Mouse (Mus musculus): ENCODE measurements at regions not wholly inside any gene's neighbourhood (a gene's known extent, or its start where the extent isn't known, plus 50 kb on each side); places are given as distances from the start of the nearest gene placed in this dataset.
A peak's percentile ranks its signal among the peaks of the same experiment; 100 is the strongest.

DNA sequence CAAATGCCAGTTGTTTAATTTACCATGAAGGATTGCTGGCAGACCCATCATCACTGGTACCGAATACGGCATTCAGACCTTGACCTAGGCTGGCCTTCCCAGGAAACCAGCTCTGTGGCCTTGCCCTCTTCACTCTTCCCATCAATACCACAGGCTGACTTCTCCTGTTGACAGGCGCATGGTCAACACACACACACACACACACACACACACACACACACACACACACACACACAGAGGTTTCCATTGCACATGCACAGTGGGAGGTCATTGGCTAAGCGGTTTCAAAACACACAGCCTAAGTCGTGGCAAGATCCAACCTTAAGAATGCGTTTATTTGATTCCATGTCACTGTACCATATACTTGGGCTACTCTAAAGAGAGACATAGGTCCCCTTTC lies 298.7 kb upstream of the Klf3 start:
- Histone ChIP-seq H3K36me3 (replicated peaks) (no peaks in the 10 kb centered on the region), H3K4me3 (no peak overlapping the region), H3K27ac (peak overlapping the region; percentile 82), H3K27me3 (ENCODE audit: poor library complexity, severe bottlenecking) (0 out of 2 replicates have a peak, but pooled peaks cover 5% of the 10 kb centered on the region), H3K4me1 (peaks cover 47% of the 10 kb centered on the region), H3K9me3 (no peaks in the 10 kb centered on the region)
- DNase-seq (ENCODE audit: extremely low spot score, low spot score): peak; percentile 31
- 35% methylated on average over 6 of the region's 6 CpGs for WGBS

- H3K4me3 ChIP-seq: peak overlapping the region; percentile 40
- peak; percentile 71 for DNase-seq (ENCODE audit: extremely low spot score, low spot score)
- WGBS: under 1% methylated on average over 17 of the region's 17 CpGs
Measured at GRCm38 (mm10) chr5:64505227-64505834, 297.9 kb upstream of the Klf3 start.

GRCm38 (mm10) chr5:64505835-64506600 lies 297.2 kb upstream of the Klf3 start:
- DNase-seq (ENCODE audit: extremely low spot score, low spot score): peak; percentile 86
- H3K36me3 ChIP-seq (replicated peaks): no peaks in the 10 kb centered on the region
- H3K9me3 ChIP-seq: no peaks in the 10 kb centered on the region
- WGBS: 3% methylated on average over 15 of the region's 15 CpGs
- H3K27me3 ChIP-seq (ENCODE audit: poor library complexity, severe bottlenecking): 0 out of 2 replicates have a peak, but pooled peaks cover 5% of the 10 kb centered on the region
- H3K4me3 ChIP-seq: peak overlapping the region; percentile 40
- peaks cover 41% of the 10 kb centered on the region for H3K4me1 ChIP-seq
- peak overlapping the region; percentile 82 for H3K27ac ChIP-seq

More at GRCm38 (mm10) chr5:64505227-64505834, 297.9 kb upstream of the Klf3 start:
- Histone ChIP-seq H3K27ac (peak overlapping the region; percentile 82), H3K27me3 (ENCODE audit: poor library complexity, severe bottlenecking) (0 out of 2 replicates have a peak, but pooled peaks cover 5% of the 10 kb centered on the region), H3K36me3 (replicated peaks) (no peaks in the 10 kb centered on the region), H3K4me1 (peaks cover 46% of the 10 kb centered on the region), H3K9me3 (no peaks in the 10 kb centered on the region)

GRCm38 (mm10) chr5:64508565-64508964 lies 294.6 kb upstream of the Klf3 start:
- Histone ChIP-seq H3K36me3 (replicated peaks) (no peaks in the 10 kb centered on the region), H3K27ac (0 out of 2 replicates have a peak overlapping the region, but pooled peaks have one; percentile 40), H3K9me3 (no peaks in the 10 kb centered on the region), H3K27me3 (ENCODE audit: poor library complexity, severe bottlenecking) (no peaks in the 10 kb centered on the region), H3K4me1 (peaks cover 36% of the 10 kb centered on the region), H3K4me3 (no peak overlapping the region)
- no peak for DNase-seq (ENCODE audit: extremely low spot score, low spot score)
- 85% methylated on average over 2 of the region's 2 CpGs for WGBS

DNA sequence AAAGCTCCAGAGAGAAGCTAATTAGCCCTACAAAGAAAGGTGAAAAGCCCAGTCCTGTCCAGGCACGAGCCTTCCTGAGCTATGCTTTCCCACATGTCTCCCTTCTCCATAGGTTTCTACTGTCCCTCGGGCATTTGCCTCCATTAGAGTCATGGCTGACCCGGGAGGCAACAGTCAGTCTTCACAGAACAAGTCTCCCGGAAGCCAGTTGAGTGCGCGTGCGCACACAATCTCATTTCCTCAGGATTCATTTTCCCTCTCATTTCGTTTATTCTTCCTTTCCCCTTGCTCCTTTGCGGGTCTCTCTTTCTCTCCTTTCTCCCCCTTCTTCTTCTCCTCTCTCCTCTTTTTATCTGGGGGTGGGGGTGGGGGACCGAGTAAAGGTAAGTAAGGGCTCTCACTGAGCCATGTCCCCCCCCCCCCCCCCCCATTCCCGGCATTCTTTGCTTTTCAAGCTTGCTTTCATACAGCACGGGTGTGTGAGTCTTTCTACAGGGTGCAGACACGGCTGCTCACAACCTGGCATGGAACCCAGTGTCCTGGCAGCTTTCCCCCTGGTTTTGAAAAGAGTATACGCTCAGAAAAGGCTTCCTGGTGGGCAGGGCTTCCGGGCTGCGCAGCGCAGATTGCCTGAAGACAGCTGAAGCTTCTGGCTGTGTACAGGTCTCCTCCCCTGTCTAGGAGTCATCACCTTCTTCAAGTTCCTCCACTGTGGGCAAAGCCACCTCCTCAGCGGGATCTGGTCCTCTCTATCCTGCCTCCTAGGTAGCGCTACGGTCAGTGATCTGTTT lies 289.8 kb upstream of the Klf3 start:
- peak overlapping the region; percentile 16; the same call in 1 of the 2 replicates for H3K27ac ChIP-seq
- DNase-seq (ENCODE audit: extremely low spot score, low spot score): no peak
- H3K36me3 ChIP-seq (replicated peaks): no peaks in the 10 kb centered on the region
- H3K9me3 ChIP-seq: no peaks in the 10 kb centered on the region
- 84% methylated on average over 20 of the region's 20 CpGs for WGBS
- H3K4me1 ChIP-seq: peaks cover 8% of the 10 kb centered on the region
- H3K27me3 ChIP-seq (ENCODE audit: poor library complexity, severe bottlenecking): no peaks in the 10 kb centered on the region
- H3K4me3 ChIP-seq: no peak overlapping the region

- Histone ChIP-seq H3K4me1 (peaks cover 16% of the 10 kb centered on the region), H3K27me3 (ENCODE audit: poor library complexity, severe bottlenecking) (no peaks in the 10 kb centered on the region), H3K4me3 (no peak overlapping the region), H3K27ac (no peak overlapping the region), H3K36me3 (replicated peaks) (no peaks in the 10 kb centered on the region), H3K9me3 (no peaks in the 10 kb centered on the region)
- WGBS: 90% methylated on average over 13 of the region's 13 CpGs
- DNase-seq (ENCODE audit: extremely low spot score, low spot score): no peak
Measured at GRCm38 (mm10) chr5:64516115-64516665, 287.0 kb upstream of the Klf3 start.

- peaks cover 16% of the 10 kb centered on the region for H3K4me1 ChIP-seq
- WGBS: 87% methylated on average over 4 of the region's 4 CpGs
- no peak overlapping the region for H3K27ac ChIP-seq
- no peaks in the 10 kb centered on the region for H3K36me3 ChIP-seq (replicated peaks)
- no peaks in the 10 kb centered on the region for H3K27me3 ChIP-seq (ENCODE audit: poor library complexity, severe bottlenecking)
- no peak for DNase-seq (ENCODE audit: extremely low spot score, low spot score)
- no peak overlapping the region for H3K4me3 ChIP-seq
- H3K9me3 ChIP-seq: no peaks in the 10 kb centered on the region
Measured at GRCm38 (mm10) chr5:64517241-64517640, 285.9 kb upstream of the Klf3 start.

DNA sequence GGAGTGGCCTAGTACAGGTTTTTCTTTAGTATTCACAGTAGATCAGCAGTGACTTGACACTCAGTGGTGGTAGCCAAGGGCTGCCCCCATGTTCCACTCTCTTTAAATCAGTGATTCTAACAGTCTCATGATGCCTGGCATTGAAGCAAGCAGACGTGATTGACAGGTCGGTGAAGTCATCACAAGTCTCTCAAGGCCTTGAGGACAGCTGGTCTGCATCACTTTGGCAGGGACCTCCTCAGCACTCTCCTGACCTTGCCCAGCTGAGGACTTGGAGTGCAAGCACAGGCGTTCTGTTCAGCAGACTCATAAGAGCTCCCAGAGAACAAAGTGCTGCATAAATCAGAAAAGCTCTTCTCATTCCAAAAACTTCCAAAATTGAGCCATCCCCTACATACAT lies 285.4 kb upstream of the Klf3 start:
- H3K4me3 ChIP-seq: no peak overlapping the region
- no peak overlapping the region; the same call in 1 of the 2 replicates for H3K27ac ChIP-seq
- no peaks in the 10 kb centered on the region for H3K36me3 ChIP-seq (replicated peaks)
- no peaks in the 10 kb centered on the region for H3K9me3 ChIP-seq
- no peaks in the 10 kb centered on the region for H3K27me3 ChIP-seq (ENCODE audit: poor library complexity, severe bottlenecking)
- WGBS: 61% methylated on average over 3 of the region's 3 CpGs
- peaks cover 16% of the 10 kb centered on the region for H3K4me1 ChIP-seq
- no peak for DNase-seq (ENCODE audit: extremely low spot score, low spot score)

DNA sequence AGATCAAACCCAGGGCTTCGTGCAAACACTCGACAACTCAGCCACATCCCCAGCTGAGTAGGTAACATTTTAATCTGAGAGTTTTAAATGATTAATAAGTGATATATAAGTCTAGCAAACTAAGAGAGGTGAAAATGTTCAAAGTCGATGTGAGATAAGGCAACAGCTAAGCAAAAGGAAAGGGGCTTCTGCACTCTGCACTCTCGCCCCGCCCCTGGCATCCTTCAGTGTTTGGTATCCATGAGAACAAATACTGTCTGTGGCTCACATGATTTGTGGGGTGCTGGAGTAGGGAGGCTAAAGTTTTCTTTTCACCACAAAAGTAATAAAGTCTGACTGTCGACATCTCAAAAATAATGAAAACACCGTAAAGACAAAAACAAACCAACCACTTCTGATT lies 284.2 kb upstream of the Klf3 start:
- no peak for DNase-seq (ENCODE audit: extremely low spot score, low spot score)
- no peak overlapping the region for H3K4me3 ChIP-seq
- peaks cover 12% of the 10 kb centered on the region; the same call in 1 of the 2 replicates for H3K4me1 ChIP-seq
- H3K36me3 ChIP-seq (replicated peaks): no peaks in the 10 kb centered on the region
- H3K9me3 ChIP-seq: no peaks in the 10 kb centered on the region
- no peak overlapping the region for H3K27ac ChIP-seq
- H3K27me3 ChIP-seq (ENCODE audit: poor library complexity, severe bottlenecking): no peaks in the 10 kb centered on the region
- 90% methylated on average over 7 of the region's 7 CpGs for WGBS

DNA sequence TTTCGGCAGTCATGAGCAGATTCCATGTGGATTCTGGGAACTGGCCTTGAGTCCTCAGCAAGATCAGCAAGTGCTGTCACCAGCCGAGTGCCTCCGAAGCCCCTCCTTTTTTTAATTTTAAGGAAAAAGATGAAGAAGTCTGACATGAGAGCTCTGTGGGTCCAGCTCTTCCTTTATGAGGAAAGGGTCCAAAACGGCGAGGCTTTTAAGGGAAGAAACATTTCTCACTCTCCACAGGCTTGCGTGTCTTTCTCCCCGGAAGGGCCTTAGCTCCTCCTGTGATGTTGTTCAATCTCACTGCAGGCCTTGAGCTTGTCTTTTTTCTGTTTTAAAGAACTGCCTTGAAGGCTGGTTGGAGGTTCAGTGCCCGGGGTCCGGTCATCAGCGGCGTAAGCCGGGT lies 283.5 kb upstream of the Klf3 start:
- peaks cover 12% of the 10 kb centered on the region; the same call in 1 of the 2 replicates for H3K4me1 ChIP-seq
- H3K9me3 ChIP-seq: no peaks in the 10 kb centered on the region
- no peak for DNase-seq (ENCODE audit: extremely low spot score, low spot score)
- no peaks in the 10 kb centered on the region for H3K36me3 ChIP-seq (replicated peaks)
- WGBS: 89% methylated on average over 12 of the region's 12 CpGs
- peak overlapping the region; percentile 8; the same call in 1 of the 2 replicates for H3K27ac ChIP-seq
- no peaks in the 10 kb centered on the region for H3K27me3 ChIP-seq (ENCODE audit: poor library complexity, severe bottlenecking)
- no peak overlapping the region for H3K4me3 ChIP-seq

DNA sequence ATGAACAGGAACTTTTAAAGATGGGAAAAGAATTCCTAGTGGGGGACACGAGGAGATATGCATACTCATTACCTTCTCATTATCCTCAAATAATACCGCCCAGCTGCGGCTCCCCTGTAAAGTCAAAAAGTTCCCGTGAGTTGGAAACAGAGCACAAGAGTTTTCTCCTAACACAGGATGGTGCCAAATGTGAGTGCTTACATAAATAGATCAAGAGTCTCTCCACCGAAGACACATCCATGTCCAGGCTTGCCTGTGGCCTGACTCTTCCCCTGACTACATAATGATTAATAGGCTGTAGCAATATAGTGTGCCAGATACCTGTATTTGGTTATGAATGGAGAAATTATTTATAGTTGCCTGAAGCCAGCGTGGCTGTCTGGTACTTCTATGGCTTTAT lies 281.8 kb upstream of the Klf3 start:
- Histone ChIP-seq H3K4me1 (peaks cover 12% of the 10 kb centered on the region; the same call in 1 of the 2 replicates), H3K36me3 (replicated peaks) (no peaks in the 10 kb centered on the region), H3K9me3 (no peaks in the 10 kb centered on the region), H3K4me3 (no peak overlapping the region), H3K27me3 (ENCODE audit: poor library complexity, severe bottlenecking) (no peaks in the 10 kb centered on the region), H3K27ac (no peak overlapping the region)
- DNase-seq (ENCODE audit: extremely low spot score, low spot score): no peak
- 92% methylated on average over 6 of the region's 6 CpGs for WGBS

DNA sequence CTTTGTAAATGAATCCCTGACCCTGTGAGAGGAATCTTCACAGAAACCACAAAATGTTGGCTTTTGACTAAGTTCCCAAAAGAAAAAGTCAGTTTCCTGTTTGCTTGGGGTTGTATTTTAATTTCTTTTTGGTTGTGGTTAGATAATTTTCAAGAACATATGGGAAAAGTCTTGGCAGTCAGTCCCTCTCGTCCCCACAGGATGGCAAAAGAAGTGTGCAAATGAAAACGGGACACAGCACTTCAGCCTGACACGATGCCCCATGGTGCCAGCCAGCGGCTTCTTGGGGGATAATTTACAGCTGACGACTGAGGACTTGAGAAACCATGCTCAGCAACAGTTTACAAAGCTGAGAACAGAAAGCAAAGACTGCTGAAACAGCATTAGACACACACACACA lies 281.2 kb upstream of the Klf3 start:
- DNase-seq (ENCODE audit: extremely low spot score, low spot score): no peak
- no peak overlapping the region for H3K27ac ChIP-seq
- no peak overlapping the region for H3K4me3 ChIP-seq
- WGBS: 64% methylated on average over 5 of the region's 5 CpGs
- H3K36me3 ChIP-seq (replicated peaks): no peaks in the 10 kb centered on the region
- no peaks in the 10 kb centered on the region for H3K27me3 ChIP-seq (ENCODE audit: poor library complexity, severe bottlenecking)
- no peaks in the 10 kb centered on the region for H3K9me3 ChIP-seq
- H3K4me1 ChIP-seq: peaks cover 12% of the 10 kb centered on the region; the same call in 1 of the 2 replicates

Measured in forebrain, embryonic 10.5 days (tissue).